Mouse (Mus musculus): ENCODE measurements around the gene Ank. TPM values are rescaled to one million over a fixed set of nuclear protein-coding genes. Genes with fewer than 3 reads are reported as not detected.
"Not testable (repeated sequence)": the region's sequence is repeated elsewhere in the genome, so short reads cannot be mapped to it uniquely, and the experiment has no call there.

Gene Ank
- total RNA-seq (2021) = 100 to 1,000 TPM; 200 to 202 TPM
- long read RNA-seq, experiment 1, transcript Ank-202 (5 exons, 1,911 nt) = minor isoform, 32 of 161 reads
- long read RNA-seq, experiment 1, transcript Ank-201 (12 exons, 3,498 nt) = major isoform, 74 of 161 reads
- long read RNA-seq, experiment 1, partial matches to known transcripts = 49 of 161 reads
- long read RNA-seq, experiment 1, other reads (novel, unspliced or antisense) = 6 of 161 reads
- long read RNA-seq, experiment 2, transcript Ank-202 (5 exons, 1,911 nt) = minor isoform, 14 of 86 reads
- long read RNA-seq, experiment 2, transcript Ank-201 (12 exons, 3,498 nt) = major isoform, 44 of 86 reads
- long read RNA-seq, experiment 2, partial matches to known transcripts = 21 of 86 reads
- long read RNA-seq, experiment 2, other reads (novel, unspliced or antisense) = 7 of 86 reads

GRCm38 (mm10) chr15:27466131-27467080 is at the start of gene Ank:
Gene Ank (plus strand): TSS chr15:27466677.
- DNase-seq = peak; percentile 84 to 92

- no peak for DNase-seq
These were observed 47.7 kb upstream of the Ank start for GRCm38 (mm10) chr15:27418566-27419331.

GRCm38 (mm10) chr15:27421531-27421930 is 44.9 kb upstream of the Ank start:
- DNase-seq = no peak

GRCm38 (mm10) chr15:27427581-27427980 is 38.9 kb upstream of the Ank start:
- no peak for DNase-seq

GRCm38 (mm10) chr15:27430241-27430640 is 36.2 kb upstream of the Ank start:
- DNase-seq = no peak

- no peak for DNase-seq
These were observed 33.4 kb upstream of the Ank start for GRCm38 (mm10) chr15:27432851-27433615.

GRCm38 (mm10) chr15:27435409-27435808 is 31.1 kb upstream of the Ank start:
- no peak for DNase-seq

GRCm38 (mm10) chr15:27436194-27436593 is 30.3 kb upstream of the Ank start:
- no peak for DNase-seq

GRCm38 (mm10) chr15:27441053-27441452 is 25.4 kb upstream of the Ank start:
- DNase-seq = no peak

- no peak for DNase-seq
These were observed 24.9 kb upstream of the Ank start for GRCm38 (mm10) chr15:27441529-27441928.

GRCm38 (mm10) chr15:27441951-27442350 is 24.5 kb upstream of the Ank start:
- no peak for DNase-seq

GRCm38 (mm10) chr15:27444772-27445347 is 21.6 kb upstream of the Ank start:
- DNase-seq = no peak

GRCm38 (mm10) chr15:27450689-27451088 is 15.8 kb upstream of the Ank start:
- DNase-seq = no peak

GRCm38 (mm10) chr15:27451760-27452159 is 14.7 kb upstream of the Ank start:
- no peak for DNase-seq

- no peak for DNase-seq
These were observed 14.0 kb upstream of the Ank start for GRCm38 (mm10) chr15:27452496-27452895.

GRCm38 (mm10) chr15:27457001-27457400 is 9.5 kb upstream of the Ank start:
- no peak for DNase-seq

- DNase-seq = not testable (repeated sequence)
These were observed 6.7 kb upstream of the Ank start for GRCm38 (mm10) chr15:27459781-27460180.

GRCm38 (mm10) chr15:27461336-27462245 is 4.9 kb upstream of the Ank start:
- DNase-seq = no peak

GRCm38 (mm10) chr15:27463876-27464275 is 2.6 kb upstream of the Ank start:
- DNase-seq = no peak
